ENCODE assay signal across 10 mouse cellular contexts in the genomic region with DNA sequence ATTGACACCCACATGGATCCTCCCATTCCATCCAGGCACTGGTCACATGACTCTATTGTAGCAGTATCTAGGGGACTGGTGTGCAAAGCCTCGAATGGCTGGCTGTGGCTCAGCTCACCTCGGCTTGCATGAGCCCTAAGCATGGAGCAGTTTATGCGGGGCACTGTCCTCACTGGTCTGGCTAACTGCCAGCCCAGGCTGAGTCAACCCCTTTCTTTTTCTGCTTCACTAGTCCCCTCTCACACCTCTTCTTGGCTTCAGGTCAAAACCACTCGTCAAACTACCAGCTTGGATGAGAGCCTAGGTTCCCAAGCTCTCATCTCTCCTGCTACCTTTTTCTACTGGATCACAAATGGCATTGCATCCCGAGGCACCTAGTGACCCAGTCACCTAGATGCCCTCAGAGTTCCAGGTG. TPM values are rescaled to one million over a fixed set of nuclear protein-coding genes. Genes with fewer than 3 reads are reported as not detected.
DNase-seq lines count a peak whose midpoint lies in the region; ATAC-seq and TF ChIP-seq lines count a peak whose summit lies in the region.
"Had no signal": no experiment of that assay in that cellular context is flagged by ENCODE, and none has a peak within 500 bp of the region (broad histone marks: within the 10 kb centered on the region; RNA-seq: fewer than 3 reads in every experiment).

No protein-coding gene starts in this region.

- H3K9me3 ChIP-seq in heart, embryonic 14.5 days (ENCODE audit: control insufficient read depth, low read length), result no peaks in the 10 kb centered on the region
- H3K9me3 ChIP-seq in heart, embryonic 11.5 days (replicated peaks; ENCODE audit: control insufficient read depth, low read length), result no peaks in the 10 kb centered on the region
- H3K9me3 ChIP-seq: liver, embryonic 13.5 days had no signal

- H3K4me1 ChIP-seq in heart, embryonic 14.5 days (ENCODE audit: control insufficient read depth in 2 of 2, insufficient read depth in 2 of 2, low read length in 2 of 2), result peaks cover 13 to 29% of the 10 kb centered on the region in 2 experiments
- peaks cover 5% of the 10 kb centered on the region; the same call in 1 of the 2 replicates for H3K4me1 ChIP-seq in heart, embryonic 11.5 days (ENCODE audit: control insufficient read depth, insufficient read depth, low read length)
- H3K4me1 ChIP-seq: liver, embryonic 13.5 days had no signal

- no peak overlapping the region for H3K9ac ChIP-seq in heart, embryonic 14.5 days (ENCODE audit: low read length)
- H3K9ac ChIP-seq in heart, embryonic 11.5 days (ENCODE audit: low read depth, low read length), result no peak overlapping the region
- H3K9ac ChIP-seq: liver, embryonic 13.5 days had no signal

- WGBS in heart, embryonic 14.5 days, result 15% methylated on average over 5 of the region's 5 CpGs
- 58% methylated on average over 5 of the region's 5 CpGs for WGBS in heart, embryonic 11.5 days (ENCODE audit: insufficient replicate concordance)

- no peaks in the 10 kb centered on the region for H3K27me3 ChIP-seq in heart, embryonic 14.5 days (ENCODE audit: control insufficient read depth, insufficient read depth, low read length)
- H3K27me3 ChIP-seq in heart, embryonic 11.5 days (ENCODE audit: control insufficient read depth, insufficient read depth, low read length), result no peaks in the 10 kb centered on the region
- no peaks in the 10 kb centered on the region for H3K27me3 ChIP-seq in C2C12 (ENCODE audit: control insufficient read depth, insufficient read depth, insufficient read length)
- H3K27me3 ChIP-seq: liver, embryonic 13.5 days had no signal

- peak; percentile 54; the same call in 1 of the 2 replicates for ATAC-seq in heart, embryonic 14.5 days (ENCODE audit: insufficient number of reproducible peaks, insufficient read depth, low FRiP score, low read depth)
- no peak for ATAC-seq in heart, embryonic 11.5 days (replicated peaks; ENCODE audit: insufficient number of reproducible peaks, low FRiP score, low TSS enrichment)

- H3K79me3 ChIP-seq in C2C12 (ENCODE audit: low read depth), result no peaks in the 10 kb centered on the region

- H3ac ChIP-seq in C2C12 (ENCODE audit: control insufficient read depth, insufficient read length, low read depth), result no peak overlapping the region

- TF ChIP-seq CTCF in C2C12 (IDR thresholded peaks at IDR 0.05; ENCODE audit: control insufficient read depth, insufficient read depth, insufficient read length), result no peak

- peak; percentile 82 for DNase-seq in cerebellum, adult 8-10 months
- DNase-seq in kidney, postnatal 10 days, result peak; percentile 68
- no peak for DNase-seq in thymus, postnatal 14 days
- DNase-seq in thymus, postnatal 0 days (ENCODE audit: low spot score), result no peak
- no peak for DNase-seq in layer of hippocampus, postnatal 36 days
- DNase-seq: liver, embryonic 13.5 days had no signal

- no peaks in the 10 kb centered on the region for H3K79me2 ChIP-seq in C2C12 (ENCODE audit: control insufficient read depth, insufficient read depth)

- H3K4me2 ChIP-seq in heart, embryonic 14.5 days (ENCODE audit: low read length), result no peak overlapping the region
- H3K4me2 ChIP-seq in heart, embryonic 11.5 days, result no peak overlapping the region
- H3K4me2 ChIP-seq: liver, embryonic 13.5 days had no signal

- no peak overlapping the region for H3K4me3 ChIP-seq in heart, embryonic 14.5 days (ENCODE audit: control insufficient read depth in 1 of 2, insufficient read depth in 1 of 2, low read depth in 1 of 2, low read length in 2 of 2)
- H3K4me3 ChIP-seq in heart, embryonic 11.5 days (ENCODE audit: low read depth, low read length), result no peak overlapping the region
- no peak overlapping the region for H3K4me3 ChIP-seq in C2C12 (ENCODE audit: insufficient read depth, poor library complexity, severe bottlenecking)
- H3K4me3 ChIP-seq: heart, adult 2 months; liver, embryonic 13.5 days had no signal

- no peaks in the 10 kb centered on the region for H3K36me3 ChIP-seq in heart, embryonic 14.5 days (ENCODE audit: control insufficient read depth, insufficient read depth, low read length)
- H3K36me3 ChIP-seq in heart, embryonic 11.5 days (ENCODE audit: control insufficient read depth, insufficient read depth, low read length), result no peaks in the 10 kb centered on the region
- H3K36me3 ChIP-seq in C2C12 (ENCODE audit: control insufficient read depth, insufficient read depth), result no peaks in the 10 kb centered on the region
- H3K36me3 ChIP-seq: liver, embryonic 13.5 days had no signal

- no peak overlapping the region for H3K27ac ChIP-seq in heart, embryonic 14.5 days (replicated peaks in 1 of 2; ENCODE audit: control insufficient read depth in 1 of 2, insufficient read depth in 1 of 2, low read depth in 2 of 2, low read length in 2 of 2)
- no peak overlapping the region for H3K27ac ChIP-seq in heart, embryonic 11.5 days (ENCODE audit: low read depth, low read length)
- H3K27ac ChIP-seq: heart, adult 2 months; liver, embryonic 13.5 days had no signal

TF ChIP-seq in C2C12, 6 proteins besides CTCF, POLR2A, EP300 and RAD21:
- TF ChIP-seq MYOG (IDR thresholded peaks at IDR 0.05; ENCODE audit: control insufficient read depth, extremely low read depth, insufficient read length), result no peak
- peak; percentile 34 for TF ChIP-seq USF1 (IDR thresholded peaks at IDR 0.05; ENCODE audit: low read depth)

RNA-seq across cellular contexts. Expression of a gene that starts 51.5 kb away (rescaled TPM):
- 3.7 and 4.7 TPM in 2 replicates for polyA plus RNA-seq in heart, embryonic 14.5 days (2014; fragmentation: Nextera tagmentation; extraction: Ambion mirVana)
- polyA plus RNA-seq in heart, embryonic 11.5 days (2014; fragmentation: Nextera tagmentation; extraction: Ambion mirVana), result 4.5 and 5.7 TPM in 2 replicates
- 1.5 TPM for polyA plus RNA-seq in C2C12 (2012; fragmentation: generic; extraction: Trizol)
- polyA plus RNA-seq in thymus, postnatal 0 days (2015; fragmentation: Nextera tagmentation; extraction: Ambion mirVana), result 0.18 and 0.30 TPM in 2 replicates
- 10 to 100 TPM; 54.7 to 69.8 TPM for total RNA-seq in layer of hippocampus, postnatal 36 days (2021)

Comparison
In these comparisons a context has a peak if more than half of its experiments do, and no peak if none do; other contexts are left out.
1. DNase-seq: peak in cerebellum, adult 8-10 months (single experiment) and kidney, postnatal 10 days (single experiment); none in thymus, postnatal 14 days (single experiment), thymus, postnatal 0 days (single experiment) and layer of hippocampus, postnatal 36 days (0 of 2).